Mouse (Mus musculus): Measurements from ENCODE around the gene Lamtor4.

The Lamtor4 gene

DNA sequence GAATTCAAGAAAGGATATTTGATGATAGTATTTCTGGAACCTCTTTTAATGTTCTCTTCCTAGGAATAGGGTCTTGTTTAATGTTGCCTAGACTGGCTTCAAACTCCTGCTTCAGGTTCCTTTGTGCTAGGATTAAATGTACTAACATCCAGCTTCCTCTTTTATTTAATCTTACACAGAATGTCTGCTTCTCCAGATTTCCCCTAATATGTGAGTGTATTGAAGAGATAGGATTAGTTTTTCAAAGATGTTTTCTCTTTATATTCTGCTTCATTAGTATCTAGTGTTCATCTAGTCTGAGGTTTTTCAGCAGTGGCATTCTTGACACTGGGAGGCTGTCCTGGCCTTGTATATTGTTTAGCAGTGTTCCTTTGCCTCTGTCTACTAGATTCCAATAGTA is 38.9 kb downstream of the Lamtor4 start:
- no peak for DNase-seq (ENCODE audit: low spot score in 2 of 2)

DNA sequence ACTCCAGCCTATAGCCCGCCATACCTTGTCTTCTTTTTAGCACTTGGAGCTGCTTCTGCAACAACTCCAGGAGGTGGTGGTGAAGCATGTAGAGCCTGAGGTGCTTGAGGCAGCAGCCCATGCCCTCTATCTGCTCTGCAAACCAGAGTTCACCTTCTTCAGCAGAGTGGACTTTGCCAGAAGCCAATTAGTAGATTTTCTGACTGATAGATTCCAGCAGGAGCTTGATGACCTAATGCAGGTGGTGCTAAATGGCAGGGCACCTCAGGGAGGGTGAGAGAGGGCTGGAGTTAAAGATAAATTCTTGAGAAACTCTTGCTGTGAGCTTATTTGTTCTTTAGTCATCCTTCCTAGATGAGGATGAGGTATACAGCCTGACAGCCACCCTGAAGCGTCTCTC is 44.3 kb downstream of the Lamtor4 start:
- DNase-seq (ENCODE audit: low spot score in 2 of 2): no peak

Data from heart, adult 9 months (tissue).